Mouse (Mus musculus) liver, adult 2 months (tissue): Measurements from ENCODE around the gene Prpsap1. TPM values are rescaled to one million over a fixed set of nuclear protein-coding genes. Genes with fewer than 3 reads are reported as not detected.
A peak's percentile ranks its signal among the peaks of the same experiment; 100 is the strongest.
"Not testable (repeated sequence)": the region's sequence is repeated elsewhere in the genome, so short reads cannot be mapped to it uniquely, and the experiment has no call there.

Experiments
- DNase-seq: peaks from one replicate; pipeline ENCODE4 v3.0.0-alpha.2; 2011; ENCODE audit warnings: low read depth, low spot score; ENCODE audit errors: extremely low read depth
- H3K27ac ChIP-seq: fragments of 200-500 bp; replicated peaks from 2 replicates; pipeline ENCODE4 v1.5.1; 2012; ENCODE audit warnings: low read depth, mild to moderate bottlenecking, control low read depth, inconsistent platforms, low read length; ENCODE audit not compliant: insufficient read depth
- H3K27me3 ChIP-seq: fragments of 200-500 bp; 2 replicates; pipeline ENCODE4 v1.6.1; 2012; ENCODE audit warnings: mild to moderate bottlenecking, moderate library complexity, low read length, inconsistent platforms; ENCODE audit not compliant: control insufficient read depth, insufficient read depth
- H3K36me3 ChIP-seq: fragments of 200-500 bp; 2 replicates; pipeline ENCODE4 v1.6.1; 2012; ENCODE audit warnings: low read length, inconsistent platforms; ENCODE audit not compliant: control insufficient read depth, insufficient read depth
- H3K4me1 ChIP-seq: fragments of 200-500 bp; 2 replicates; pipeline ENCODE4 v1.6.1; 2011; ENCODE audit warnings: low read length; ENCODE audit not compliant: control insufficient read depth, insufficient read depth
- H3K4me3 ChIP-seq: fragments of 200-500 bp; 2 replicates; pipeline ENCODE4 v1.5.1; 2011; ENCODE audit warnings: low read depth, mild to moderate bottlenecking, control low read depth, low read length, moderate library complexity; ENCODE audit not compliant: insufficient read depth
- H3K79me2 ChIP-seq: fragments of 200-500 bp; 2 replicates; pipeline ENCODE4 v1.6.1; 2012; ENCODE audit warnings: inconsistent platforms, mild to moderate bottlenecking, low read length, moderate library complexity; ENCODE audit not compliant: control insufficient read depth, insufficient read depth
- H3K9ac ChIP-seq: fragments of 200-500 bp; 2 replicates; pipeline ENCODE4 v1.6.1; 2012; ENCODE audit warnings: low read depth, mild to moderate bottlenecking, control low read depth, inconsistent platforms, low read length
- CTCF ChIP-seq: fragments of 200-500 bp; IDR thresholded peaks from 2 replicates; pipeline ENCODE4 v1.5.1; 2011; ENCODE audit warnings: low read depth, low read length, control low read depth
- POLR2A ChIP-seq: fragments of 200-500 bp; IDR thresholded peaks from 2 replicates; pipeline ENCODE4 v1.6.1; 2011; ENCODE audit warnings: low read length, control low read depth; ENCODE audit not compliant: insufficient read depth; ENCODE audit errors: extremely low read depth
- WGBS: fragments of 180-500 bp; shearing (Covaris S2); methylation state at CpG from one replicate; pipeline ENCODE4 v1.1.7; 2018; 5-methylcytosine and 5-hydroxymethylcytosine counted together
- polyA plus RNA-seq: library from polyadenylated mRNA; depleted of rRNA; stranded (reverse); fragments of >200 nt; gene quantifications from 2 replicates; pipeline ENCODE4 v1.2.3, GENCODE M21; 2012
- total RNA-seq: library from RNA; depleted of rRNA; stranded (reverse); fragments of >200 nt; gene quantifications from 2 replicates; pipeline ENCODE4 v1.2.3, GENCODE M21; 2014

Prpsap1 gene
- total and polyA plus RNA-seq, 2 experiments = 37.7 to 72.8 TPM

- H3K9ac ChIP-seq = no peak overlapping the region
- 33% methylated on average over 7 of the region's 7 CpGs for WGBS
- H3K4me1 ChIP-seq = no peaks in the 10 kb centered on the region
- H3K79me2 ChIP-seq = no peaks in the 10 kb centered on the region
- no peaks in the 10 kb centered on the region for H3K27me3 ChIP-seq
- no peak overlapping the region for H3K27ac ChIP-seq
- no peak for DNase-seq
- H3K4me3 ChIP-seq = no peak overlapping the region
- H3K36me3 ChIP-seq = no peaks in the 10 kb centered on the region
- TF ChIP-seq CTCF (0 out of 2 replicates have a peak, but pooled peaks have one; percentile 9), POLR2A (no peak)
These were observed 7.2 kb upstream of the Prpsap1 start for GRCm38 (mm10) chr11:116501005-116501746.

GRCm38 (mm10) chr11:116499018-116499417 lies 5.0 kb upstream of the Prpsap1 start:
- H3K27me3 ChIP-seq = no peaks in the 10 kb centered on the region
- no peak overlapping the region for H3K27ac ChIP-seq
- H3K79me2 ChIP-seq = no peaks in the 10 kb centered on the region
- no peak overlapping the region for H3K4me3 ChIP-seq
- TF ChIP-seq POLR2A = no peak
- no peak for DNase-seq
- H3K9ac ChIP-seq = no peak overlapping the region
- no peaks in the 10 kb centered on the region for H3K4me1 ChIP-seq
- WGBS = 69% methylated on average over 6 of the region's 6 CpGs
- H3K36me3 ChIP-seq = no peaks in the 10 kb centered on the region

GRCm38 (mm10) chr11:116498596-116498995 lies 4.6 kb upstream of the Prpsap1 start:
- no peak overlapping the region for H3K27ac ChIP-seq
- no peaks in the 10 kb centered on the region for H3K79me2 ChIP-seq
- DNase-seq = no peak
- H3K27me3 ChIP-seq = no peaks in the 10 kb centered on the region
- 40% methylated on average over 33 of the region's 34 CpGs for WGBS
- H3K4me1 ChIP-seq = no peaks in the 10 kb centered on the region
- H3K9ac ChIP-seq = no peak overlapping the region
- TF ChIP-seq CTCF (no peak), POLR2A (no peak)
- no peak overlapping the region for H3K4me3 ChIP-seq
- no peaks in the 10 kb centered on the region for H3K36me3 ChIP-seq

GRCm38 (mm10) chr11:116497313-116497712 lies 3.3 kb upstream of the Prpsap1 start:
- DNase-seq = no peak
- no peaks in the 10 kb centered on the region for H3K4me1 ChIP-seq
- H3K4me3 ChIP-seq = no peak overlapping the region
- H3K79me2 ChIP-seq = no peaks in the 10 kb centered on the region
- H3K9ac ChIP-seq = no peak overlapping the region
- H3K36me3 ChIP-seq = no peaks in the 10 kb centered on the region
- no peak for TF ChIP-seq POLR2A
- TF ChIP-seq CTCF = no peak
- H3K27me3 ChIP-seq = no peaks in the 10 kb centered on the region
- WGBS = 42% methylated on average over 4 of the region's 4 CpGs
- no peak overlapping the region for H3K27ac ChIP-seq

- Histone ChIP-seq H3K4me1 (peaks cover 4% of the 10 kb centered on the region), H3K4me3 (no peak overlapping the region), H3K36me3 (no peaks in the 10 kb centered on the region), H3K27me3 (no peaks in the 10 kb centered on the region), H3K9ac (no peak overlapping the region), H3K79me2 (no peaks in the 10 kb centered on the region; the same call in 1 of the 2 replicates), H3K27ac (no peak overlapping the region)
- WGBS = 50% methylated on average over 13 of the region's 13 CpGs
- no peak for DNase-seq
- TF ChIP-seq POLR2A = no peak
- no peak for TF ChIP-seq CTCF
These were observed 622 bp upstream of the Prpsap1 start for GRCm38 (mm10) chr11:116494474-116495174.

GRCm38 (mm10) chr11:116493191-116493590 lies 811 bp downstream of the Prpsap1 start:
- TF ChIP-seq POLR2A = no peak
- no peak for TF ChIP-seq CTCF
- DNase-seq = no peak
- Histone ChIP-seq H3K27me3 (no peaks in the 10 kb centered on the region), H3K27ac (no peak overlapping the region), H3K4me1 (peaks cover 4% of the 10 kb centered on the region), H3K79me2 (no peaks in the 10 kb centered on the region; the same call in 1 of the 2 replicates), H3K4me3 (no peak overlapping the region), H3K36me3 (no peaks in the 10 kb centered on the region), H3K9ac (no peak overlapping the region)
- 38% methylated on average over 5 of the region's 5 CpGs for WGBS

GRCm38 (mm10) chr11:116492507-116492906 lies 1.5 kb downstream of the Prpsap1 start:
- not testable (repeated sequence) for H3K9ac ChIP-seq, H3K4me3 ChIP-seq, H3K4me1 ChIP-seq, H3K27me3 ChIP-seq, DNase-seq, H3K27ac ChIP-seq, H3K36me3 ChIP-seq, H3K79me2 ChIP-seq
- 96% methylated on average over 1 of the region's 1 CpGs for WGBS
